In the genomic region with DNA sequence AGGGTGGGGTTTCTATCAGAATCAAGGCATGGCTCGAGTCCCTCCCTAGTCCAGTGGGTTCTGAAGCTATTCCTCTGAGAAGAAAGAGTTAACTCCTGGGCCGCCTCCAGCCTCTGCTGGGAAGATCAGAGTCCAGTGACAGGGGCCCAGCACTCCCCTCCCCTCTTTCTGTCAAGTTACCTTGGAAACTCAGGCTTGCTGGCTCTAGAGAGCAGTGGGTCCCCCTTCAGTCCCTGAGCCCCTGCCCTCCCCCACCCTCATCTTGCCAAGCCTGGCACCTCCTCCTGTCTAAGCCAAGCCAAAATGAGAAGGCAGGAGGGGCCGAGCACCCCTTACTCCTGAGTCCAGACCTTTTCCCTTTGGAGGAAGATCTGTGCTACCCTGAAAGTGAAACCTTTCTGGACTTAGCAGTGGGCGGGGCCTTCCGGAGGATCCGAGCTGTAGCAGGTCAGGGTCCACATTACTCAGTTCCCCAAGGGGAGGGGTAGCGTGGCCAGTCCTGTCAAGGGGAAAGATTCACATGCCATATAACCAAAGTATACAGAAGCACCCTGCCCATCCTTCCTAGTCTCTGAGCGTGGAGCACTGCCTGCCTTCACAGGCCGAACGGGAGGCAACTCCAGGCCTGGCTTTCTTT, we compare ENCODE assay signal across 8 mouse cellular contexts. TPM values are rescaled to one million over a fixed set of nuclear protein-coding genes. Genes with fewer than 3 reads are reported as not detected.
DNase-seq lines count a peak whose midpoint lies in the region; ATAC-seq lines count a peak whose summit lies in the region.

No protein-coding gene starts in this region.

- H3K4me1 ChIP-seq in heart, embryonic 15.5 days (replicated peaks), result peaks cover 31% of the 10 kb centered on the region
- peaks cover 74% of the 10 kb centered on the region for H3K4me1 ChIP-seq in hindbrain, embryonic 10.5 days (replicated peaks)
- H3K4me1 ChIP-seq in neural tube, embryonic 14.5 days (ENCODE audit: control insufficient read depth, insufficient read depth, low read length), result peaks cover 10% of the 10 kb centered on the region; the same call in 1 of the 2 replicates

- H3K9ac ChIP-seq in heart, embryonic 15.5 days, result no peak overlapping the region
- no peak overlapping the region for H3K9ac ChIP-seq in neural tube, embryonic 14.5 days (replicated peaks; ENCODE audit: low read depth, low read length)

- intact Hi-C loops in heart, postnatal 14 days (cut with DNase I), result no loop called here

- DNase-seq in heart, adult 18-20 months, result no peak
- no peak for DNase-seq in hindbrain, embryonic 10.5 days (ENCODE audit: low spot score)
- DNase-seq in kidney, postnatal 4 days, result peak; percentile 68 to 82
- DNase-seq in B cell, adult 2 months, result no peak
- no peak for DNase-seq in thymus, postnatal 0 days (ENCODE audit: low spot score)
- no peak for DNase-seq in heart, postnatal 14 days

- peak overlapping the region; percentile 39; the same call in 1 of the 2 replicates for H3K27ac ChIP-seq in heart, embryonic 15.5 days
- H3K27ac ChIP-seq in hindbrain, embryonic 10.5 days, result peak overlapping the region; percentile 76
- peak overlapping the region; percentile 28; the same call in 1 of the 2 replicates for H3K27ac ChIP-seq in neural tube, embryonic 14.5 days (ENCODE audit: low read depth, low read length)

- H3K36me3 ChIP-seq in heart, embryonic 15.5 days, result no peaks in the 10 kb centered on the region
- peaks cover 21% of the 10 kb centered on the region for H3K36me3 ChIP-seq in hindbrain, embryonic 10.5 days
- no peaks in the 10 kb centered on the region for H3K36me3 ChIP-seq in neural tube, embryonic 14.5 days (ENCODE audit: control insufficient read depth, insufficient read depth, low read length)

- no peaks in the 10 kb centered on the region for H3K9me3 ChIP-seq in heart, embryonic 15.5 days (replicated peaks)
- no peaks in the 10 kb centered on the region for H3K9me3 ChIP-seq in hindbrain, embryonic 10.5 days
- no peaks in the 10 kb centered on the region for H3K9me3 ChIP-seq in neural tube, embryonic 14.5 days (ENCODE audit: control insufficient read depth, low read length)

- WGBS in heart, embryonic 15.5 days, result 58% methylated on average over 10 of the region's 10 CpGs
- WGBS in hindbrain, embryonic 10.5 days, result 30% methylated on average over 10 of the region's 10 CpGs
- WGBS in neural tube, embryonic 14.5 days, result 43% methylated on average over 10 of the region's 10 CpGs

- H3K4me3 ChIP-seq in heart, embryonic 15.5 days, result no peak overlapping the region
- peak overlapping the region; percentile 26; the same call in 1 of the 2 replicates for H3K4me3 ChIP-seq in hindbrain, embryonic 10.5 days
- H3K4me3 ChIP-seq in neural tube, embryonic 14.5 days (ENCODE audit: low read depth, low read length), result no peak overlapping the region

- no peak overlapping the region for H3K4me2 ChIP-seq in heart, embryonic 15.5 days
- no peak overlapping the region for H3K4me2 ChIP-seq in neural tube, embryonic 14.5 days (ENCODE audit: low read depth, low read length)

- H3K27me3 ChIP-seq in heart, embryonic 15.5 days, result peaks cover 5% of the 10 kb centered on the region; the same call in 1 of the 2 replicates
- H3K27me3 ChIP-seq in hindbrain, embryonic 10.5 days (ENCODE audit: insufficient read depth, poor library complexity, severe bottlenecking), result peaks cover 34% of the 10 kb centered on the region
- H3K27me3 ChIP-seq in neural tube, embryonic 14.5 days (ENCODE audit: control insufficient read depth, insufficient read depth, low read length), result no peaks in the 10 kb centered on the region

- ATAC-seq in heart, embryonic 15.5 days (replicated peaks; ENCODE audit: insufficient number of reproducible peaks, insufficient read depth, low FRiP score, low read depth), result no peak
- ATAC-seq in neural tube, embryonic 14.5 days (ENCODE audit: low read depth), result peak; percentile 69

RNA-seq across cellular contexts. Expression of gene Tmem104, which starts 9.6 kb away (rescaled TPM):
- 6.6 and 11.4 TPM in 2 replicates for polyA plus RNA-seq in heart, embryonic 15.5 days (2015; fragmentation: Nextera tagmentation; extraction: Ambion mirVana)
- total RNA-seq in heart, adult 18-20 months (2021), result 10 to 100 TPM; 10.9 to 12.9 TPM
- 6.9 and 10.6 TPM in 2 replicates for polyA plus RNA-seq in hindbrain, embryonic 10.5 days (2016; fragmentation: Nextera tagmentation; extraction: Ambion mirVana)
- 8.9 and 10.8 TPM in 2 replicates for polyA plus RNA-seq in neural tube, embryonic 14.5 days (2014; fragmentation: Nextera tagmentation; extraction: Ambion mirVana)
- polyA plus RNA-seq in thymus, postnatal 0 days (2015; fragmentation: Nextera tagmentation; extraction: Ambion mirVana), result 8.6 and 10.8 TPM in 2 replicates
- total RNA-seq in heart, postnatal 14 days (2021), result 1 to 10 TPM; 9.5 to 9.6 TPM

RNA-seq across cellular contexts. Expression of gene Nat9, which starts 10.0 kb away (rescaled TPM):
- polyA plus RNA-seq in heart, embryonic 15.5 days (2015; fragmentation: Nextera tagmentation; extraction: Ambion mirVana), result 16.2 and 20.8 TPM in 2 replicates
- 10 to 100 TPM; 20.7 to 25.1 TPM for total RNA-seq in heart, adult 18-20 months (2021)
- polyA plus RNA-seq in hindbrain, embryonic 10.5 days (2016; fragmentation: Nextera tagmentation; extraction: Ambion mirVana), result 18.7 and 24.3 TPM in 2 replicates
- 19.1 and 19.9 TPM in 2 replicates for polyA plus RNA-seq in neural tube, embryonic 14.5 days (2014; fragmentation: Nextera tagmentation; extraction: Ambion mirVana)
- polyA plus RNA-seq in thymus, postnatal 0 days (2015; fragmentation: Nextera tagmentation; extraction: Ambion mirVana), result 19.3 and 20.1 TPM in 2 replicates
- 10 to 100 TPM; 17.0 to 17.1 TPM for total RNA-seq in heart, postnatal 14 days (2021)

RNA-seq across cellular contexts. Expression of gene Slc9a3r1, which starts 14.5 kb away (rescaled TPM):
- 24.6 and 46.4 TPM in 2 replicates for polyA plus RNA-seq in heart, embryonic 15.5 days (2015; fragmentation: Nextera tagmentation; extraction: Ambion mirVana)
- 1 to 10 TPM; 7.7 to 9.1 TPM for total RNA-seq in heart, adult 18-20 months (2021)
- 39.6 and 49.8 TPM in 2 replicates for polyA plus RNA-seq in hindbrain, embryonic 10.5 days (2016; fragmentation: Nextera tagmentation; extraction: Ambion mirVana)
- 42.3 and 59.1 TPM in 2 replicates for polyA plus RNA-seq in neural tube, embryonic 14.5 days (2014; fragmentation: Nextera tagmentation; extraction: Ambion mirVana)
- polyA plus RNA-seq in thymus, postnatal 0 days (2015; fragmentation: Nextera tagmentation; extraction: Ambion mirVana), result 255 and 279 TPM in 2 replicates
- 10 to 100 TPM; 12.7 to 13.5 TPM for total RNA-seq in heart, postnatal 14 days (2021)

RNA-seq across cellular contexts. Expression of gene Cd300lf, which starts 43.9 kb away (rescaled TPM):
- polyA plus RNA-seq in heart, embryonic 15.5 days (2015; fragmentation: Nextera tagmentation; extraction: Ambion mirVana), result 0.37 and 1.2 TPM in 2 replicates
- total RNA-seq in heart, adult 18-20 months (2021), result under 1 TPM in 1 of 2 experiments, not detected in 1; 0.36 TPM
- polyA plus RNA-seq in hindbrain, embryonic 10.5 days (2016; fragmentation: Nextera tagmentation; extraction: Ambion mirVana), result 0.11 TPM in 1 of 2 replicates, not detected in the other
- 0.11 TPM in 1 of 2 replicates, not detected in the other for polyA plus RNA-seq in neural tube, embryonic 14.5 days (2014; fragmentation: Nextera tagmentation; extraction: Ambion mirVana)
- 0.76 and 2.0 TPM in 2 replicates for polyA plus RNA-seq in thymus, postnatal 0 days (2015; fragmentation: Nextera tagmentation; extraction: Ambion mirVana)
- under 1 TPM; 0.46 to 0.69 TPM for total RNA-seq in heart, postnatal 14 days (2021)

Comparison
In these comparisons a context has a peak if more than half of its experiments do, and no peak if none do; other contexts are left out.
1. DNase-seq: peak in kidney, postnatal 4 days (2 of 2); none in heart, adult 18-20 months (0 of 2), hindbrain, embryonic 10.5 days (single experiment), B cell, adult 2 months (0 of 2), thymus, postnatal 0 days (single experiment) and heart, postnatal 14 days (0 of 2).
2. Peak in every context shown above with its lines, with median percentiles within 50 percentile points of each other: H3K27ac ChIP-seq.